Mouse (Mus musculus) embryo, embryonic 11 days (tissue): Measurements from ENCODE around the gene Obox3.
"Not testable (repeated sequence)": the region's sequence is repeated elsewhere in the genome, so short reads cannot be mapped to it uniquely, and the experiment has no call there.

Source experiments
- DNase-seq: peaks from one replicate; pipeline ENCODE4 v3.0.0-alpha.2; 2015

Obox3 gene

GRCm38 (mm10) chr7:15639802-15640201 lies at the start of gene Obox3:
Gene Obox3, minus strand, starts transcription at chr7:15639902.
- not testable (repeated sequence) for DNase-seq

GRCm38 (mm10) chr7:15509411-15509810 lies 130.3 kb downstream of the Obox3 start:
- DNase-seq: not testable (repeated sequence)
